ENCODE assay signal across 10 mouse cellular contexts in the genomic region with DNA sequence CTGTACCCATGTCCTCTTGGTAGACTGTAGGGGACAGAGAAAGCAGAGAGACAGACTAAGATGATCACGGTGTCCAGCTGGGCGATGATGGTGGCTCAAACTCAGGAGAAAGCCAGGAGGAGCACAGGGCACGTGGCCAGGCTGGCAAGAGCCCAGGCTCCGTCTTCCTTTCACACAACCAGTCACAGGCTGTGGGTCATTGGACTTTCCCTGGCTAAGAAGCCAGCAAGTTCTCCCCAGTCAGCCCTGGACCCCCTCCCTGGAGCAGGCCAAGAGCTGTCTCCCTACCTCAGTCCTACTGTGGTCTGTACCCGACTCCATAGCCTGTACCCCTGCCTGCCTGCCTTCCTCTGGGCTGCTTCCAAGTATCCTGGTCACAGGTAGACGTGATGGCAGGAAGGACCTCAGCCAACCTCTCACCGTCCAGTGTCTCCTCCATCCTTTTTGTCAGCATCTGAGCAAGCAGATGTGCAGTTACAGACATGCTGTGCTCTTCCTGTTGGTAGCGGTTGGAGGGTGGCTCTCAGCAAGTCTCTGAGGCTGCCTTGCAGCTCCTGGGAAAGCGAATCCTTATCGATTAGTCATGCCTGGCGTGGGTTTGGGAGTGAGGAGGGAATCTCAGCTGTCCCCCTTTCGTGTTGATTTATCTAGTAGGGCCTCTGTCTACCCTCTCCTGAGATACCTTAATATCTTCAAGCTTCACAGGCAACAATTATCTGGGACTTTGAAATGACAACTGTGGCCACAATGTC.
DNase-seq lines count a peak whose midpoint lies in the region; ATAC-seq lines count a peak whose summit lies in the region.
"Had no signal": no experiment of that assay in that cellular context is flagged by ENCODE, and none has a peak within 500 bp of the region (broad histone marks: within the 10 kb centered on the region; RNA-seq: fewer than 3 reads in every experiment).

No protein-coding gene starts in this region.

- no peak overlapping the region for H3K4me2 ChIP-seq in forebrain, embryonic 14.5 days (ENCODE audit: low read length)
- no peak overlapping the region for H3K4me2 ChIP-seq in midbrain, embryonic 16.5 days (ENCODE audit: low read length)
- H3K4me2 ChIP-seq in midbrain, embryonic 15.5 days: no peak overlapping the region
- H3K4me2 ChIP-seq in liver, embryonic 16.5 days (ENCODE audit: low read depth, low read length): no peak overlapping the region
- H3K4me2 ChIP-seq: midbrain, embryonic 12.5 days had no signal

- no peak overlapping the region for H3K4me3 ChIP-seq in forebrain, embryonic 10.5 days
- H3K4me3 ChIP-seq in forebrain, embryonic 14.5 days (ENCODE audit: low read depth, low read length): no peak overlapping the region
- no peak overlapping the region for H3K4me3 ChIP-seq in midbrain, embryonic 16.5 days (ENCODE audit: low read depth, low read length)
- H3K4me3 ChIP-seq in midbrain, embryonic 15.5 days: no peak overlapping the region
- no peak overlapping the region for H3K4me3 ChIP-seq in liver, embryonic 16.5 days (ENCODE audit: low read depth, low read length)
- H3K4me3 ChIP-seq: midbrain, embryonic 12.5 days had no signal

- H3K9me3 ChIP-seq in forebrain, embryonic 10.5 days: no peaks in the 10 kb centered on the region
- no peaks in the 10 kb centered on the region for H3K9me3 ChIP-seq in forebrain, embryonic 14.5 days (replicated peaks; ENCODE audit: control insufficient read depth, low read length)
- H3K9me3 ChIP-seq in midbrain, embryonic 16.5 days (replicated peaks; ENCODE audit: control insufficient read depth, low read length, poor library complexity, severe bottlenecking): no peaks in the 10 kb centered on the region
- no peaks in the 10 kb centered on the region for H3K9me3 ChIP-seq in midbrain, embryonic 15.5 days
- no peaks in the 10 kb centered on the region for H3K9me3 ChIP-seq in liver, embryonic 16.5 days (replicated peaks; ENCODE audit: control insufficient read depth, low read length)
- H3K9me3 ChIP-seq: G1E; midbrain, embryonic 12.5 days had no signal

- 0 out of 2 replicates have a peak overlapping the region, but pooled peaks have one; percentile 26 for H3K27ac ChIP-seq in forebrain, embryonic 10.5 days
- H3K27ac ChIP-seq in forebrain, embryonic 14.5 days (ENCODE audit: low read depth, low read length): no peak overlapping the region
- no peak overlapping the region for H3K27ac ChIP-seq in midbrain, embryonic 16.5 days (ENCODE audit: low read length)
- no peak overlapping the region for H3K27ac ChIP-seq in midbrain, embryonic 15.5 days
- H3K27ac ChIP-seq in liver, embryonic 16.5 days (ENCODE audit: low read length): peak overlapping the region; percentile 61
- H3K27ac ChIP-seq: midbrain, embryonic 12.5 days had no signal

- no peak overlapping the region for H3K9ac ChIP-seq in forebrain, embryonic 14.5 days (ENCODE audit: low read length)
- H3K9ac ChIP-seq in midbrain, embryonic 16.5 days (ENCODE audit: low read depth, low read length): no peak overlapping the region
- H3K9ac ChIP-seq in midbrain, embryonic 15.5 days: no peak overlapping the region
- no peak overlapping the region for H3K9ac ChIP-seq in liver, embryonic 16.5 days (ENCODE audit: low read depth, low read length)
- H3K9ac ChIP-seq: midbrain, embryonic 12.5 days had no signal

- 71% methylated on average over 12 of the region's 12 CpGs for WGBS in forebrain, embryonic 10.5 days
- 71% methylated on average over 12 of the region's 12 CpGs for WGBS in forebrain, embryonic 14.5 days
- WGBS in midbrain, embryonic 16.5 days: 63% methylated on average over 12 of the region's 12 CpGs
- WGBS in midbrain, embryonic 15.5 days: 58% methylated on average over 12 of the region's 12 CpGs
- 46% methylated on average over 12 of the region's 12 CpGs for WGBS in liver, embryonic 16.5 days (ENCODE audit: insufficient replicate concordance)

- DNase-seq in forebrain, embryonic 10.5 days (ENCODE audit: extremely low spot score, low spot score): no peak
- DNase-seq in forebrain, embryonic 14.5 days (ENCODE audit: low spot score): no peak
- DNase-seq in gastrocnemius, adult 18-20 months (ENCODE audit: low spot score): peak; percentile 81
- no peak for DNase-seq in urinary bladder, postnatal 25 days (ENCODE audit: low spot score)
- DNase-seq in spleen, postnatal 14 days (ENCODE audit: low spot score in 2 of 2): no peak

- no peaks in the 10 kb centered on the region for H3K36me3 ChIP-seq in forebrain, embryonic 10.5 days (replicated peaks)
- H3K36me3 ChIP-seq in forebrain, embryonic 14.5 days (ENCODE audit: control insufficient read depth, insufficient read depth, low read length): no peaks in the 10 kb centered on the region
- H3K36me3 ChIP-seq in midbrain, embryonic 16.5 days (ENCODE audit: control insufficient read depth, insufficient read depth, low read length): no peaks in the 10 kb centered on the region
- no peaks in the 10 kb centered on the region for H3K36me3 ChIP-seq in midbrain, embryonic 15.5 days (replicated peaks)
- no peaks in the 10 kb centered on the region for H3K36me3 ChIP-seq in liver, embryonic 16.5 days (ENCODE audit: control insufficient read depth, insufficient read depth)
- H3K36me3 ChIP-seq: G1E; midbrain, embryonic 12.5 days had no signal

- H3K4me1 ChIP-seq in forebrain, embryonic 10.5 days: peaks cover 18% of the 10 kb centered on the region
- H3K4me1 ChIP-seq in forebrain, embryonic 14.5 days (ENCODE audit: control insufficient read depth, insufficient read depth, low read length): no peaks in the 10 kb centered on the region
- peaks cover 3% of the 10 kb centered on the region; the same call in 1 of the 2 replicates for H3K4me1 ChIP-seq in midbrain, embryonic 16.5 days (ENCODE audit: control insufficient read depth, insufficient read depth, low read length)
- no peaks in the 10 kb centered on the region for H3K4me1 ChIP-seq in midbrain, embryonic 15.5 days
- peaks cover 18% of the 10 kb centered on the region for H3K4me1 ChIP-seq in liver, embryonic 16.5 days (ENCODE audit: control insufficient read depth, low read depth, low read length)

- no peak for ATAC-seq in forebrain, embryonic 14.5 days
- 0 out of 2 replicates have a peak, but pooled peaks have one; percentile 21 for ATAC-seq in midbrain, embryonic 16.5 days
- ATAC-seq in midbrain, embryonic 15.5 days (replicated peaks): no peak
- ATAC-seq in liver, embryonic 16.5 days (ENCODE audit: low read depth): no peak

- H3K27me3 ChIP-seq in forebrain, embryonic 10.5 days (ENCODE audit: poor library complexity, severe bottlenecking): no peaks in the 10 kb centered on the region
- H3K27me3 ChIP-seq in forebrain, embryonic 14.5 days (replicated peaks; ENCODE audit: control insufficient read depth, insufficient read depth, low read length): no peaks in the 10 kb centered on the region
- H3K27me3 ChIP-seq in midbrain, embryonic 16.5 days (ENCODE audit: control insufficient read depth, insufficient read depth, low read depth, low read length): no peaks in the 10 kb centered on the region
- no peaks in the 10 kb centered on the region for H3K27me3 ChIP-seq in midbrain, embryonic 15.5 days (replicated peaks)
- H3K27me3 ChIP-seq in liver, embryonic 16.5 days (ENCODE audit: control insufficient read depth, insufficient read depth, low read depth, low read length): no peaks in the 10 kb centered on the region
- H3K27me3 ChIP-seq: midbrain, embryonic 12.5 days had no signal

Comparison
In these comparisons a context has a peak if more than half of its experiments do, and no peak if none do; other contexts are left out.
1. H3K27ac ChIP-seq: peak in forebrain, embryonic 10.5 days (single experiment) and liver, embryonic 16.5 days (single experiment); none in forebrain, embryonic 14.5 days (single experiment), midbrain, embryonic 16.5 days (single experiment) and midbrain, embryonic 15.5 days (single experiment).